Mouse (Mus musculus): Measurements from ENCODE around the gene Trappc2l. TPM values are rescaled to one million over a fixed set of nuclear protein-coding genes. Genes with fewer than 3 reads are reported as not detected.

The Trappc2l gene
- polyA plus RNA-seq, 1 experiment from 2014 or later, result 48.9 TPM

- ATAC-seq (ENCODE audit: insufficient number of reproducible peaks, low FRiP score, low TSS enrichment, low read depth), result no peak
- no peak overlapping the region for H3K9ac ChIP-seq
- no peak overlapping the region for H3K4me3 ChIP-seq
- H3K36me3 ChIP-seq, result no peaks in the 10 kb centered on the region
- 0 out of 2 replicates have a peak overlapping the region, but pooled peaks have one; percentile 4 for H3K27ac ChIP-seq
- peaks cover 13% of the 10 kb centered on the region; the same call in 1 of the 2 replicates for H3K4me1 ChIP-seq
- 59% methylated on average over 14 of the region's 14 CpGs for WGBS
- no peaks in the 10 kb centered on the region for H3K27me3 ChIP-seq
- no peak overlapping the region for H3K4me2 ChIP-seq
- no peaks in the 10 kb centered on the region for H3K9me3 ChIP-seq
These were observed 26.0 kb upstream of the Trappc2l start for GRCm38 (mm10) chr8:122585411-122585891.

- H3K4me2 ChIP-seq, result no peak overlapping the region
- no peak overlapping the region for H3K9ac ChIP-seq
- H3K27me3 ChIP-seq, result no peaks in the 10 kb centered on the region
- ATAC-seq (ENCODE audit: insufficient number of reproducible peaks, low FRiP score, low TSS enrichment, low read depth), result no peak
- peaks cover 5% of the 10 kb centered on the region; the same call in 1 of the 2 replicates for H3K4me1 ChIP-seq
- WGBS, result 37% methylated on average over 7 of the region's 7 CpGs
- H3K4me3 ChIP-seq, result no peak overlapping the region
- H3K36me3 ChIP-seq, result no peaks in the 10 kb centered on the region
- peak overlapping the region; percentile 4; the same call in 1 of the 2 replicates for H3K27ac ChIP-seq
- H3K9me3 ChIP-seq, result no peaks in the 10 kb centered on the region
These were observed 25.3 kb upstream of the Trappc2l start for GRCm38 (mm10) chr8:122586171-122586570.

GRCm38 (mm10) chr8:122586749-122587148, 24.7 kb upstream of the Trappc2l start:
- Histone ChIP-seq H3K9me3 (no peaks in the 10 kb centered on the region), H3K27me3 (no peaks in the 10 kb centered on the region), H3K27ac (no peak overlapping the region), H3K9ac (no peak overlapping the region), H3K4me3 (no peak overlapping the region), H3K36me3 (no peaks in the 10 kb centered on the region), H3K4me1 (peaks cover 5% of the 10 kb centered on the region; the same call in 1 of the 2 replicates), H3K4me2 (no peak overlapping the region)
- ATAC-seq (ENCODE audit: insufficient number of reproducible peaks, low FRiP score, low TSS enrichment, low read depth), result no peak
- 75% methylated on average over 10 of the region's 10 CpGs for WGBS

GRCm38 (mm10) chr8:122593240-122593639, 18.2 kb upstream of the Trappc2l start:
- Histone ChIP-seq H3K9ac (no peak overlapping the region), H3K9me3 (no peaks in the 10 kb centered on the region), H3K4me3 (no peak overlapping the region), H3K4me1 (0 out of 2 replicates have a peak, but pooled peaks cover 6% of the 10 kb centered on the region), H3K27ac (no peak overlapping the region), H3K27me3 (no peaks in the 10 kb centered on the region), H3K36me3 (peaks cover 2% of the 10 kb centered on the region; the same call in 1 of the 2 replicates), H3K4me2 (no peak overlapping the region)
- ATAC-seq (ENCODE audit: insufficient number of reproducible peaks, low FRiP score, low TSS enrichment, low read depth), result no peak
- WGBS, result 48% methylated on average over 12 of the region's 12 CpGs

- no peaks in the 10 kb centered on the region for H3K27me3 ChIP-seq
- H3K4me2 ChIP-seq, result no peak overlapping the region
- no peak for ATAC-seq (ENCODE audit: insufficient number of reproducible peaks, low FRiP score, low TSS enrichment, low read depth)
- H3K9me3 ChIP-seq, result no peaks in the 10 kb centered on the region
- H3K4me1 ChIP-seq, result 0 out of 2 replicates have a peak, but pooled peaks cover 6% of the 10 kb centered on the region
- 76% methylated on average over 19 of the region's 19 CpGs for WGBS
- H3K4me3 ChIP-seq, result no peak overlapping the region
- H3K36me3 ChIP-seq, result peaks cover 9% of the 10 kb centered on the region
- H3K9ac ChIP-seq, result no peak overlapping the region
- H3K27ac ChIP-seq, result no peak overlapping the region
These were observed 17.5 kb upstream of the Trappc2l start for GRCm38 (mm10) chr8:122593783-122594507.

- 49% methylated on average over 4 of the region's 4 CpGs for whole genome bisulfite sequencing
- H3K4me1 ChIP-seq, result 0 out of 2 replicates have a peak, but pooled peaks cover 6% of the 10 kb centered on the region
- H3K36me3 ChIP-seq, result peaks cover 9% of the 10 kb centered on the region
- no peak overlapping the region for H3K4me3 ChIP-seq
- ATAC-seq (ENCODE audit: insufficient number of reproducible peaks, low FRiP score, low TSS enrichment, low read depth), result no peak
- H3K27ac ChIP-seq, result no peak overlapping the region
- no peak overlapping the region for H3K4me2 ChIP-seq
- no peak overlapping the region for H3K9ac ChIP-seq
- no peaks in the 10 kb centered on the region for H3K9me3 ChIP-seq
- no peaks in the 10 kb centered on the region for H3K27me3 ChIP-seq
These were observed 15.4 kb upstream of the Trappc2l start for GRCm38 (mm10) chr8:122596031-122596430.

- H3K4me2 ChIP-seq, result no peak overlapping the region
- no peak overlapping the region for H3K9ac ChIP-seq
- H3K36me3 ChIP-seq, result peaks cover 13% of the 10 kb centered on the region
- ATAC-seq (ENCODE audit: insufficient number of reproducible peaks, low FRiP score, low TSS enrichment, low read depth), result no peak
- no peak overlapping the region for H3K27ac ChIP-seq
- H3K9me3 ChIP-seq, result no peaks in the 10 kb centered on the region
- WGBS, result 89% methylated on average over 9 of the region's 9 CpGs
- H3K27me3 ChIP-seq, result no peaks in the 10 kb centered on the region
- no peak overlapping the region for H3K4me3 ChIP-seq
- no peaks in the 10 kb centered on the region for H3K4me1 ChIP-seq
These were observed 10.8 kb upstream of the Trappc2l start for GRCm38 (mm10) chr8:122600666-122601065.

GRCm38 (mm10) chr8:122604640-122605039, 6.8 kb upstream of the Trappc2l start:
- 40% methylated on average over 1 of the region's 1 CpGs for WGBS
- no peaks in the 10 kb centered on the region for H3K9me3 ChIP-seq
- no peak overlapping the region for H3K4me2 ChIP-seq
- H3K4me1 ChIP-seq, result no peaks in the 10 kb centered on the region
- no peaks in the 10 kb centered on the region for H3K27me3 ChIP-seq
- no peak overlapping the region for H3K4me3 ChIP-seq
- H3K36me3 ChIP-seq, result 0 out of 2 replicates have a peak, but pooled peaks cover 4% of the 10 kb centered on the region
- ATAC-seq (ENCODE audit: insufficient number of reproducible peaks, low FRiP score, low TSS enrichment, low read depth), result no peak
- no peak overlapping the region for H3K9ac ChIP-seq
- H3K27ac ChIP-seq, result no peak overlapping the region

GRCm38 (mm10) chr8:122605367-122605766, 6.1 kb upstream of the Trappc2l start:
- no peak for ATAC-seq (ENCODE audit: insufficient number of reproducible peaks, low FRiP score, low TSS enrichment, low read depth)
- Histone ChIP-seq H3K27ac (no peak overlapping the region), H3K9me3 (no peaks in the 10 kb centered on the region), H3K4me1 (peaks cover 1% of the 10 kb centered on the region; the same call in 1 of the 2 replicates), H3K4me3 (no peak overlapping the region), H3K27me3 (no peaks in the 10 kb centered on the region), H3K4me2 (no peak overlapping the region), H3K36me3 (0 out of 2 replicates have a peak, but pooled peaks cover 4% of the 10 kb centered on the region), H3K9ac (no peak overlapping the region)
- 70% methylated on average over 4 of the region's 4 CpGs for WGBS

GRCm38 (mm10) chr8:122606810-122607209, 4.6 kb upstream of the Trappc2l start:
- Histone ChIP-seq H3K36me3 (no peaks in the 10 kb centered on the region), H3K4me1 (peaks cover 7% of the 10 kb centered on the region), H3K9me3 (no peaks in the 10 kb centered on the region), H3K27me3 (no peaks in the 10 kb centered on the region), H3K4me2 (no peak overlapping the region), H3K27ac (no peak overlapping the region), H3K9ac (no peak overlapping the region), H3K4me3 (no peak overlapping the region)
- 75% methylated on average over 11 of the region's 12 CpGs for WGBS
- ATAC-seq (ENCODE audit: insufficient number of reproducible peaks, low FRiP score, low TSS enrichment, low read depth), result no peak

GRCm38 (mm10) chr8:122610209-122610608, 1.2 kb upstream of the Trappc2l start:
- Histone ChIP-seq H3K4me3 (peak overlapping the region; percentile 72), H3K27ac (no peak overlapping the region), H3K9ac (no peak overlapping the region), H3K27me3 (no peaks in the 10 kb centered on the region), H3K9me3 (no peaks in the 10 kb centered on the region), H3K4me1 (peaks cover 20% of the 10 kb centered on the region), H3K36me3 (peaks cover 19% of the 10 kb centered on the region), H3K4me2 (peak overlapping the region; percentile 96; the same call in 1 of the 2 replicates)
- 58% methylated on average over 4 of the region's 4 CpGs for WGBS
- no peak for ATAC-seq (ENCODE audit: insufficient number of reproducible peaks, low FRiP score, low TSS enrichment, low read depth)

GRCm38 (mm10) chr8:122610612-122611277, 695 bp upstream of the Trappc2l start:
- Histone ChIP-seq H3K36me3 (peaks cover 22% of the 10 kb centered on the region), H3K27me3 (no peaks in the 10 kb centered on the region), H3K27ac (peak overlapping the region; percentile 75; the same call in 1 of the 2 replicates), H3K4me1 (peaks cover 24% of the 10 kb centered on the region), H3K4me2 (peak overlapping the region; percentile 96), H3K9me3 (no peaks in the 10 kb centered on the region), H3K9ac (peak overlapping the region; percentile 61), H3K4me3 (peak overlapping the region; percentile 72)
- 4% methylated on average over 20 of the region's 20 CpGs for WGBS
- 0 out of 2 replicates have a peak, but pooled peaks have one; percentile 3 for ATAC-seq (ENCODE audit: insufficient number of reproducible peaks, low FRiP score, low TSS enrichment, low read depth)

All from limb, embryonic 15.5 days (tissue).